Mouse (Mus musculus) heart, postnatal 14 days (tissue): ENCODE measurements at regions not wholly inside any gene's neighbourhood (a gene's known extent, or its start where the extent isn't known, plus 50 kb on each side); places are given as distances from the start of the nearest gene placed in this dataset.

ENCODE experiments used
- DNase-seq, 2 experiments: peaks; one replicate each; pipeline ENCODE4 v3.0.0; 2021 to 2022
- intact Hi-C: fragments of 180-260 bp; cut with DNase I; formaldehyde crosslinking; loops from one replicate; pipeline ENCODE4 v1.15.1; 2025

DNA sequence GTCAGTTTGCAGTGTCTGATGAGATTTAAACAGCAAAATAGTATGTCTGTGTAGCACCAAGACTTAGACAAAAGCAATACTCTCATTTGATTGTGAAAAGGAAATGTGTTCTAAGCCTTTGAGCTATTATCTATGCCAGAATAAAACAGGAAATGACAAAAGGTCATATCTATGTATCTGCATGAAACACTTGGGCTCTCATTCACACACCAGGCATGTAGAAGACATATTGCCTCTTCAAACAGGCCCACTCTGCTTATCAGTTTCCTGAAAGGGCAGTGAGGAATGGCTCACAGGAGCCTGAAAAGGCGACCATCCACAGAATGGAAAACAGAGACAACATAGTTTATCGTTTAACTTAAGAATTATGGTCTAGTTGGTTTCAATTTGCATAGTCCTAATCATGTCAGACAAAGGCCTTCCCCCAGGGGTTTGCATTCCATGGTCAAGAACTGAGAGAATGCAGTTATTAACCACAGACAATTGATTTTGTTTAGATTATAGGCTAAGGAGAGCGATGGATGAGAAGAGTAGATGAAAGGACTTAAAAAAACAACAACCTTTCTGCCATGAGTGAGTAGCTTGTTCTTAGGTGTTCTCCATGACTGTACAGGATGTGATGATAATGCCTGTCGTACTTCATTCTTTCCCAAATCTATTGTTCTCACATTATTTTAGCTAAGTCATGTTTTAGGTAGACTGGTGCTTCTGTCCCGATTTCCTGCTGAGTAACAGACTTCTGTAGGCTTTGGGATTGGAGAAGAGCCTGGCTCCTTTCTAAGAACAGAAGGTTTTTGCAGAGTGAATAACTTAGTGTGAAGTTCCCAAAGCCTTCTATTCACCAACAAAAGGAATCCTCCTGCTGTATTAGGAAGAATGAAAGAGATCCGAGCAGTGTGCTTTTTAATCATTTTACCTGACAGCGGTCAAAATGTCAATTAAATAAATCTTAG is 82.0 kb upstream of the Itga4 start:
- intact Hi-C loops, result no loop called here
- no peak for DNase-seq

DNA sequence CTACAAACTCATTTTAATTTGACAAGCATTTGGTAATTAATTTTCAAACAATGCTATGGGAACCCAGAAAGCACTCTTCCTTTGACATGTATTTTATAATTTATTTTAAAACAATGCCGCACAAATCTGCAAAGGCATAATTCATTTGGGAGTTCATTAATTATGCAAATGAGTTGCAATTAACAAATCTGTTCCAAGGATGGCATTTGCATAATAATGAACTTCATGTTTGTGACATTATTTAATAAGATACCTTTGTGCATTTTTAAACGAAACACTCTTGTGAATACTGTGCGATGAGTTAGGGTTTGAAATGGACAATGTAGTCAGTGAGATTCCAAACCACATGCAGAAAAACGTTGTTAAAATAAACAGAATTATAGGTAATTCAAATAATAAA is 80.9 kb upstream of the Itga4 start:
- DNase-seq, result no peak
- intact Hi-C loops, result no loop called here

DNA sequence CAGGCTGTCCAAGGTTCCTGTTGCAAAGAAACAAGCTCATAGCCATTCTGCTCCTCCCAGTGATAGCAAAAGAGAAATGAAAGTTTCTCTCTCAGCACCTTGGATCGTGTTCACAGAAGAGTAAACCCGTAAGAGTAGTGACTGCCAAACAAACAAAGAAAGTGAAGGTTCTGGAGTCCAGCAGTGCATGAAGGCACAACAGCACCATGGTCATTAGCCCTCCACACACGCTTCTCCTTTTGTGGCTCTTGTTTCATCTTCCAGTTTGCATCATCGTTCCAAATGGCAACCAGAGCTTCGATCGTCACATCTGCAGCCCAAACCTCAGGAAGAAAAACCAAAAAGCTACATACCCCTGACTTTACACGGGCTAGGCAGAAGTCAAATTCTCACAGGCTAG is 74.4 kb upstream of the Itga4 start:
- intact Hi-C loops, result no loop called here
- no peak for DNase-seq

DNA sequence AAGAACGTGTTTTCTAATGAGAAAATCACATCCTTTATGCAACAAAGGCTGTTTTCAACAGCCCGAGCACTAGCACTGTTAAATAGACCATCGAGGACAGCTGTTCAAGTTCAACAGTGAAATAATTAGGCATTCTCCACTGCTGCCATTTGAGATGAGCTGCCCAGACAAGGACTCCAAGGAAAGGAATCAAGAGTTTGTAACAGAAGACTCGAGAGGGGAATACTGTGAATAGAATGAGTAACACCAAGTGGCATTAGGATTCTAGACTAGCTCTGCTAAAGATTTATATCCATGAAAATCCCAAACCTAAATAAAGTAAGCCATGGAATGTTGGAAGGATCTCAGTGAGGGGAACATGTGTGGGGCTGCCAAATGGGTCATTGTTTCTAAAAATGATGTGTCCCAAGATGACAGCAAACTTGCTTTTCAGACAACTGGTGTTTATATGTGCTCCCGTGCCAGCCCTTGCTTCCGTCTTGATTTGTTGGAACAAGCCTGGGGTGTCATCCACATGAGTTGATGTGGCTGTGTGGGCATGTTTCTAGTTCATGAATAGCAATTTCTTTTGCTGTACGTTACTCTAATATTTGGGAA is 72.1 kb upstream of the Itga4 start:
- intact Hi-C loops, result no loop called here
- no peak for DNase-seq

DNA sequence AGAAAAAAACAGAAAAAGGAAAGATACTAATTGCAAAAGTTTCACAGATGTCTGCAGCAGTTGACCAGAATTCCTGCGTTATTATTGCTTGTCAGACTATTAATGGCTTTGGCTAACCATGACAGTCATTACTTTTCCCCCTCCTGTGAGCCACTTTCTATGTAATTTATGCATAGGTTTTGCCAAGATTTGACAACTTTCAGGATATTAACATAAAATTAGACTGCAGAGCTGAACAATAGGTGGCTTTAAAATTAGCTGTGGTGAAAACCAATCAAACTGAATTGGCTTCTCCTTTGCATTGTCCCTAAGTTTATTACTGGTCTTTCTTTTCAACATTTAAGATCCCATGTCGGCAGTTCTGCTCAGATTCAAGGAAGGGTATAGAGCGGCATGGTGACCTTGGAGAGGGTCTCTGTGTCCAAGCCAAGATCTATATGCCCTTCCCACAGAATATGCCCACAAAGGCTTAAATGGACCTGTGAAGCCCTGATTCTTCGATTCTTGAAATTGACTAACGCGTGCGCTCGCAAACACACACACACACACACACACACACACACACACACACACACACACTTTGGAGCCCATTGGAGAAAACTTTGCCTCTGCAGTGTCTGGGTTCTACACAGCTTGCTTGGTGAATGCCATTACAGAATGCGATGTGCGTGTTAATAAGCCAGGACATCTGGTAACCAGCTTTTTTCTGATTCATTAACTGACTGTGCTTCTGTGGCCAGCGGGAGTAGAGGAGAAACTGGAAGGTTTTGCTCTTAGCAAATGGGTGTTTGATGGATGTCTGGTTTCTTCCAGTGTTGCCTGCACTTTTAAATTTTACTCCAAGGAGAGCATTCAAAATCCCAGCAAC is 69.8 kb upstream of the Itga4 start:
- intact Hi-C loops, result no loop called here
- DNase-seq, result no peak

DNA sequence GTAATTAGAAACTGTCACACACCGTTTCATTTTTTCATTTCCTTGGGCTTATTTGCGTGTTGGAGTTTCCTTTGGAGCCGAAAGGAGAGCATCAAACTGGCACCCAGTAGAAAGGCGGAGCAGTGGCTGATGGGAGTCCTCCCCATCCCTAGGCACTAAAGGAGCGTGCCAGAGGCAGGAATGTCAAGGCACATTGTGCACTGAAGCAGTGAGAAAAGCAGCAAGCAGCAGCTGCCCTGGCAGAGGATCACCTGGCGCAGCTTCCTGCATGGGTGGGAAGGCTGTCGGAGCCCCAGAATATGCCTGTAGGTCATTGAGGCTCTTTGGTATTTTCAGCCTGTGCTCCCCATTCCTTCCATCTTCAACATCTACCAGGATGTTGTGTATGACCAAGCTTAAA is 68.3 kb upstream of the Itga4 start:
- intact Hi-C loops, result no loop called here
- DNase-seq, result no peak

DNA sequence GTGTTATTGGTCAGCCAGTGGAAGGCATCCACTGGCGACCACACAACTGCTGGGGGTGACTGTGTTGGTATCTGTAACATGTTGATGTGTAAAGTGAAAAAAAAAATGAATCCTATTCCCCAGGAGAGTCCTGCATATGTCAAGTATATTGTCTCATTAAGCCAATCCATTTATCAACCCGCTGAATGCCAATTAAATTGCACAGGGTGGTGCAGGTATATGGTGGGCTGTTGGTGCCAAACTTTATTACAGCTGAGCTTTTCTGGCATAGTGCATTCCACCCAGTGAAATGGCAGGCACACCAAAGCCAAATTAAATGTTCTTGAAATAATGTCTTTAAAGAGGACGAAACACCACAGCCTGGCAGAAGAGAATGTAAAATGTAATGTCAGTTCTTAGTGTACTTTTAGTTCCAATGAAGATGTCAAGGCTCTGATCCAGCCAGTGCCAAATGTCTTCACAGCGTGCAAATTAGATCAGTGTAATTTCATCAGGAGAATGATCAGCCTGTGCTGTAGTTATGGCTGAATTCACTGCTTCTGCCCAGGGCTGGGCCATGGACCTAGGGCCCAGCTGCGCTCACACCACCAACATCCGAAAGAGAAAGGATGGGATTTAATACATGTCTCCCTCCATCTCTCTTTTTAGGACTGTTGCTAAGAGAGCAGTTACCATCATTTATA is 66.6 kb upstream of the Itga4 start:
- intact Hi-C loops, result no loop called here
- DNase-seq, result no peak

DNA sequence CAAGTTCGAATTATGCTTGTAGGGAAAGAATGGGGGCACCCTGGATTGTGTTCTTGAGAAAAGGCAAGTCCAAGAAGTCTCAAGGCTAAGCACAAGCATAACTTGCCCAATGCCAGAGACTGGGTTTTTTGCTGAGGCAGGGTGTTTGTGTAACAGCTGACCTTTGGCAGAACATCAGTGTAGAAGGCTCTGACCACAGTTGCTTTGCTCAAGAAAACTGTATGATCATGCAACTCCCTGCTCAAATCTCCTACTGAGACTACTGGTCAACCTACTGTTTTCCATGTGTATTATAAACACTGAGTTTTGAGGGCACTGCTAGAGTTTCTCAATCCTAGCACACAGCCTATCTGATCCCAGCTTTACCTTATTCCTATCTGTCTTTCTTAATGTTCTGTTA is 61.4 kb upstream of the Itga4 start:
- intact Hi-C loops, result no loop called here
- DNase-seq, result no peak

DNA sequence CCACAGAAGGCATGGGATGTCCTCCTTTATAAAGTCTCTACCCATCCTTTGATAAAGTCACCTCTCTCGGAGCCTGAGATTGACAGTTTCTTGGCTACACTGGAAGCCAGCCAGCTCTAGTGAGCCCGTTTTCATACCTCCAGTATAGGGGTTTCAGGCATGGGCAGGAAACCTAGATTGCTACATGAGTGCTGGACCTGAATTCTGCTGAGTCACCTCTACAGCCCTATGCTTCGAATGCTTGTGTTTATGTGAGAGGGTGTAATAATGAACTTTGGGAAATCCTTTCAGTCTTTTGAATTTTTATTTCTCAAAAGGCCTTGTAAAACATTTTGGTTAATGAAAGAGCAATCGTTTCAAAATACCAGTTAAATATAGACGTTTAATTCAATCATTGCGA is 53.5 kb upstream of the Itga4 start:
- intact Hi-C loops, result no loop called here
- DNase-seq, result no peak
